Mouse (Mus musculus): Measurements from ENCODE around the gene Apob. TPM values are rescaled to one million over a fixed set of nuclear protein-coding genes. Genes with fewer than 3 reads are reported as not detected.

Gene Apob
- polyA plus RNA-seq, 1 experiment: 9.2 TPM

DNA sequence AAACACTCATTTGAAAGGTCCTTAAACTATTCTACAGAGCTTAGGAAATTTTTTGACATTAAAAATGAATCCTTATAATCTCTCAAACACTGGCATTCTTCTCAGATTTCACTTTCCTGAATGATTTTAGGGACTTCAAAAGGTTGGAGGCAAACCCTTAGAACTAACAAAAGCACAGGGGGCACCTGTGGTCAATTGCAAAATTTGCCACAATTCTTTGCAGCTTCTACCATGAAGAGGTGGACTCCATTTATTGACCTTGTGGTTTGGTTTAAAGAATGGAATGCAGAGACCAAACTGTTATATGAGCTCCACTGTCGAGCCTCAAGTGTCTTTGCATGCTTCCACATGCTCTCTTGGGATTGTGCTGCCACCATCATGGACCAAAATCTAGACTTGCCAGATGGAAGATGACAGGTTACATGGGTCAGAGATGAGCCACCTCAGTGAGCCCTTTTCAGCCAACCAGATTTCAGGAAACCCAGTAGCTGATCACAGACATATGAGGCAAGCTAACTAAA lies 70.4 kb downstream of the Apob start:
- no peak overlapping the region for H3K4me3 ChIP-seq (replicated peaks; ENCODE audit: control insufficient read depth, low read depth, low read length)
- no peak overlapping the region for H3K27ac ChIP-seq (ENCODE audit: control insufficient read depth, insufficient read depth, low read depth, low read length, poor library complexity)
- 26% methylated on average over 1 of the region's 1 CpGs for WGBS
- H3K4me1 ChIP-seq (ENCODE audit: control insufficient read depth, insufficient read depth, low read length): no peaks in the 10 kb centered on the region
- no peak for TF ChIP-seq POLR2A (IDR thresholded peaks at IDR 0.05; ENCODE audit: borderline replicate concordance, control insufficient read depth, low read depth, low read length)
- no peak for TF ChIP-seq CTCF (IDR thresholded peaks at IDR 0.05; ENCODE audit: control insufficient read depth, insufficient read depth, low read length)

DNA sequence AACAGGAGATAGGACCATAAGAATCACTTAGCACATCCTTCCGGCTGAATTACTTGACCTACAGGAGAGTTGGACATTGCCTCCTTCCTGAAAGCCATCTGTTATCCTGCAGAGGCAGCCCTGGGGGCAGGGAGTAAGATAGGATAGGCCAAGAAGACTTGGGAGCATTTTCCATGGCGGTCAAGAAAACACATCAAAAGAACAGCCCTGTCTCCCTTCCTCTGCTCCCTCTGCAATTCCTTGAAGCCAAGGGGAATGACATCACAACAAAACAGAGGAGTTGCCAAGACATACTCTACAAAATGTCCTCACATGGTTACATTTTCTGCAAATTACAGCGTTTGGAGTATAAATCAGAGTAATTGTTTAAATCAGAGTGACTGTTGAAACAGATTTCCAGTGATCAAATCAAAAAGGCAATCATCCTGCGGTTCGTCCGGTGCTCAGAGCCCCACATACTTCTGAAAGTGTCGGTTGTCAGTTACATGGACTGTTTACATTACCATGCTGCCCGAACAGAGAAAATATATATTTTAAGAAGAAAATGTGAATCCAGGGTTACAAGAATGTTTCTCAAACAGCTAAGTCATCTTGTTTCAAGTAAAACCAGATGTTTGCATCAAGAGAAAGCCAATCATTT lies 78.7 kb downstream of the Apob start:
- Histone ChIP-seq H3K27ac (ENCODE audit: control insufficient read depth, insufficient read depth, low read depth, low read length, poor library complexity) (no peak overlapping the region), H3K4me3 (replicated peaks; ENCODE audit: control insufficient read depth, low read depth, low read length) (no peak overlapping the region), H3K4me1 (ENCODE audit: control insufficient read depth, insufficient read depth, low read length) (no peaks in the 10 kb centered on the region)
- 72% methylated on average over 8 of the region's 8 CpGs for WGBS
- TF ChIP-seq CTCF (IDR thresholded peaks at IDR 0.05; ENCODE audit: control insufficient read depth, insufficient read depth, low read length) (no peak), POLR2A (IDR thresholded peaks at IDR 0.05; ENCODE audit: borderline replicate concordance, control insufficient read depth, low read depth, low read length) (no peak)

DNA sequence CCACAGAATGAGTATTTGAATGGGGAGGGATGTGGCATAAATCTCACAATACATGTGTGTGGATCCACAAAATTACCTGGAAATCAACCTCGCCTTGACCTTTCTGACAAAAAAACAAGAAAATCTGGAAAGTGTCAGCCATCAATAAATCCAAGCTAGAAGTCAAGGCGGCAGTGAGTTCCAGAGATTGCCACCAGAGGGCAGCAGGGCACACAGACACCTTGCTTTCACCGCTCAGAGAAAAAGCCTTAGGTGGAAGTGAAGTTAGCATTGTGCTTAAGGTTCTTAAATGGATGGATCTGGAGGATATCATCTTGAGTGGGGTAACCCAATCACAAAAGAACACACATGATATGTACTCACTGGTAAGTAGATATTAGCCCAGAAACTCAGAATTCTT lies 82.1 kb downstream of the Apob start:
- TF ChIP-seq POLR2A (IDR thresholded peaks at IDR 0.05; ENCODE audit: borderline replicate concordance, control insufficient read depth, low read depth, low read length) (no peak), CTCF (IDR thresholded peaks at IDR 0.05; ENCODE audit: control insufficient read depth, insufficient read depth, low read length) (peak; percentile 80)
- no peak overlapping the region for H3K4me3 ChIP-seq (replicated peaks; ENCODE audit: control insufficient read depth, low read depth, low read length)
- H3K27ac ChIP-seq (ENCODE audit: control insufficient read depth, insufficient read depth, low read depth, low read length, poor library complexity): no peak overlapping the region
- no peaks in the 10 kb centered on the region for H3K4me1 ChIP-seq (ENCODE audit: control insufficient read depth, insufficient read depth, low read length)
- 6% methylated on average over 3 of the region's 3 CpGs for WGBS

DNA sequence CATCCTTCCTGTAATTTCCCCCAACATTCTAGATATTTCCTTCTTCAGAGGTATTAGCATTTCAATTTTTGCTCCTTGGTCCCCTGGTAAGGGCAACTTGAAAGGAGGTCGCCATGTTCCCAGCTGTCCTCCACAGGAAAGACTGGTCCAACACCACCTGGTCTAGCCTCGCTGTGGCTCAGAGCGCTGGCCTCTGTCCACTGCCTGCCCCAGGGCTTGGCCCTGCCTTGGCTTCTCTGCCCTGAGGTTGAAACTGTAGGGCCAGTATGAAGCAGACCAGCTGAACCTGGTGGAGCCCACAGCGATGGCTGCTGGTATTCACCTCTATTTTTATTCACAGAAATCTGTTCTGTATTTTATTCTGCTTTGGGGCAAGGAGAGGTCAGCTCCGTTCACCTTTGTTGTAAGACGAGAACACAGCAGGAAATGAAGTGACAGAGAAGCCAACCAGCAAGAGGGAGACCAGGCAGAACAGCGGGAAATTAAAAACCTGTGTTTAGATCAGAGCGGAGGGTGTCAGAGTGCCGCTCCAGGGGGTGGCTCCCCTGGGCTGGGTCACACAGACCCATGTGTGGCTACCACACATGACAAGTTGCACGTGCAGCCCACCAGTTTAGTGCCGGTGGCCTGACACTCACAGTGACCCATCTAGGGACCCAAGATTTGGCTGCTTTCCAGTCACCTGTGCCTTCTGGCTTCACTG lies 86.1 kb downstream of the Apob start:
- no peaks in the 10 kb centered on the region for H3K4me1 ChIP-seq (ENCODE audit: control insufficient read depth, insufficient read depth, low read length)
- no peak overlapping the region for H3K27ac ChIP-seq (ENCODE audit: control insufficient read depth, insufficient read depth, low read depth, low read length, poor library complexity)
- TF ChIP-seq CTCF (IDR thresholded peaks at IDR 0.05; ENCODE audit: control insufficient read depth, insufficient read depth, low read length) (no peak), POLR2A (IDR thresholded peaks at IDR 0.05; ENCODE audit: borderline replicate concordance, control insufficient read depth, low read depth, low read length) (no peak)
- H3K4me3 ChIP-seq (replicated peaks; ENCODE audit: control insufficient read depth, low read depth, low read length): no peak overlapping the region
- WGBS: 67% methylated on average over 11 of the region's 11 CpGs

Other genes starting within 250 kb of the Apob start
- gene Ldah, start 230.5 kb downstream of the Apob start, polyA plus RNA-seq (2011; ENCODE audit: insufficient read depth, insufficient read length, low replicate concordance, missing spikeins): 11.3 and 21.4 TPM in 2 replicates